Mouse (Mus musculus) midbrain, embryonic 10.5 days (tissue): Measurements from ENCODE around the gene Lrrc4b. TPM values are rescaled to one million over a fixed set of nuclear protein-coding genes. Genes with fewer than 3 reads are reported as not detected.

Source experiments
- DNase-seq: peaks from one replicate; pipeline ENCODE4 v3.0.0-alpha.2; 2017; ENCODE audit warnings: low spot score
- H3K27ac ChIP-seq: fragments of 300-500 bp; sonication (generic); replicated peaks from 2 replicates; pipeline ENCODE4 v1.5.1; 2016; ENCODE audit warnings: mild to moderate bottlenecking
- H3K27me3 ChIP-seq: fragments of 300-500 bp; sonication (generic); 2 replicates; pipeline ENCODE4 v1.6.1; 2016; ENCODE audit warnings: low read depth, mild to moderate bottlenecking; ENCODE audit not compliant: poor library complexity, severe bottlenecking
- H3K36me3 ChIP-seq: fragments of 300-500 bp; sonication (generic); 2 replicates; pipeline ENCODE4 v1.6.1; 2016; ENCODE audit warnings: mild to moderate bottlenecking, moderate library complexity
- H3K4me1 ChIP-seq: fragments of 300-500 bp; sonication (generic); 2 replicates; pipeline ENCODE4 v1.6.1; 2016
- H3K4me3 ChIP-seq: fragments of 300-500 bp; sonication (generic); 2 replicates; pipeline ENCODE4 v1.5.1; 2016; ENCODE audit warnings: mild to moderate bottlenecking, moderate library complexity
- H3K9me3 ChIP-seq: fragments of 300-500 bp; sonication (generic); replicated peaks from 2 replicates; pipeline ENCODE4 v1.6.1; 2016; ENCODE audit warnings: mild to moderate bottlenecking
- WGBS: fragments of 180-500 bp; shearing (Covaris S2); methylation state at CpG from one replicate; pipeline ENCODE4 v1.1.7; 2016; 5-methylcytosine and 5-hydroxymethylcytosine counted together
- polyA plus RNA-seq: library from polyadenylated mRNA; unstranded; fragments of >200 nt; fragmentation: Nextera tagmentation; extraction: Ambion mirVana; gene quantifications from 2 replicates; pipeline ENCODE4 v1.2.1, GENCODE M21; 2016

Gene Lrrc4b
- polyA plus RNA-seq, 1 experiment from 2014 or later, result 2.4 TPM

GRCm38 (mm10) chr7:44413307-44413706 lies 15.5 kb upstream of the Lrrc4b start:
- H3K4me3 ChIP-seq, result no peak overlapping the region
- H3K27me3 ChIP-seq, result peaks cover 10% of the 10 kb centered on the region
- H3K4me1 ChIP-seq, result 0 out of 2 replicates have a peak, but pooled peaks cover 6% of the 10 kb centered on the region
- no peak for DNase-seq
- no peaks in the 10 kb centered on the region for H3K9me3 ChIP-seq
- 86% methylated on average over 6 of the region's 6 CpGs for WGBS
- H3K27ac ChIP-seq, result no peak overlapping the region
- no peaks in the 10 kb centered on the region for H3K36me3 ChIP-seq

GRCm38 (mm10) chr7:44427666-44428065 lies 1.2 kb upstream of the Lrrc4b start:
- peak overlapping the region; percentile 99 for H3K27ac ChIP-seq
- H3K27me3 ChIP-seq, result peaks cover 54% of the 10 kb centered on the region
- H3K9me3 ChIP-seq, result no peaks in the 10 kb centered on the region
- peak overlapping the region; percentile 79 for H3K4me3 ChIP-seq
- DNase-seq, result no peak
- peaks cover 62% of the 10 kb centered on the region for H3K4me1 ChIP-seq
- peaks cover 8% of the 10 kb centered on the region; the same call in 1 of the 2 replicates for H3K36me3 ChIP-seq
- WGBS, result 7% methylated on average over 8 of the region's 8 CpGs

DNA sequence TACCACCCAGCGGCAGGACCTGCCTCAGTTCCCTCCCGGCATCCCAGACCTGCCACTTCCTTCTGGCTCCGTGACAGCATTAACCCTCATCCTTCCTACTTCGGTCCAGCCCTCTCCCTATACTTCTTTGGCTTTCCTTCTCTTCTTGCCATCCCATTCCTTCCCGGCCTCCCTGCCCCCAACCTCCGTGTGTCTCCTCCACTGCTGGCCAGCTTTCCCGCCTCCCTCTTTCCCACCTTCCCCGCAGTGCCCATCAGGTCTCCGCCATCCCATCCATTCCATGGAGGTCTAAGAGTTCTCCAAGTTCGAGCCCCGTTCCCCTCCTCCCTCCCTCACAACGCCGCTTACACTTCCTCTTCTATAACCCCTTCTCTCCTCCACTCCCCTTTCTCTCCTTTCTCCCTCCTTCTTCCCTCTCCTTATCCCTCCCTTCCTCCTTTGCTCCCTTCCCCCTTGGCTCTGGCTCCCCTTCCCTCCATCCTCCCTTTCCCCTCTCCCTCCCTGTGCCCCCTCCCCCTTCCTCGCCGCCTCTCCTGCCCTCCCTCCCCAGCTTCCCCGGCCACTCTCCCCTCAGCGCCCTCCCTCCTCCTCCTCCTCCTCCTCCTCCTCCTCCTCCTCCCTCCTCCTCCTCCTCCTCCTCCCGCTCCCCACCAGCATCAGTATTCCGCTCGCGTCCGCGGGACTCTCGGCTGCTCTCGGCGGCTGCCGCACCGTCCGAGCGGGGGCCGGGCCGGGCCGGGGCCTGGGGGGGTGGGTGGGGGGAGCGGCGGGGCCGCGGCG lies 457 bp upstream of the Lrrc4b start:
- peak overlapping the region; percentile 79 for H3K4me3 ChIP-seq
- peak; percentile 88 for DNase-seq
- 5% methylated on average over 22 of the region's 38 CpGs for WGBS
- peaks cover 69% of the 10 kb centered on the region for H3K4me1 ChIP-seq
- no peaks in the 10 kb centered on the region for H3K9me3 ChIP-seq
- H3K27ac ChIP-seq, result peak overlapping the region; percentile 99
- H3K36me3 ChIP-seq, result peaks cover 8% of the 10 kb centered on the region; the same call in 1 of the 2 replicates
- H3K27me3 ChIP-seq, result peaks cover 54% of the 10 kb centered on the region

DNA sequence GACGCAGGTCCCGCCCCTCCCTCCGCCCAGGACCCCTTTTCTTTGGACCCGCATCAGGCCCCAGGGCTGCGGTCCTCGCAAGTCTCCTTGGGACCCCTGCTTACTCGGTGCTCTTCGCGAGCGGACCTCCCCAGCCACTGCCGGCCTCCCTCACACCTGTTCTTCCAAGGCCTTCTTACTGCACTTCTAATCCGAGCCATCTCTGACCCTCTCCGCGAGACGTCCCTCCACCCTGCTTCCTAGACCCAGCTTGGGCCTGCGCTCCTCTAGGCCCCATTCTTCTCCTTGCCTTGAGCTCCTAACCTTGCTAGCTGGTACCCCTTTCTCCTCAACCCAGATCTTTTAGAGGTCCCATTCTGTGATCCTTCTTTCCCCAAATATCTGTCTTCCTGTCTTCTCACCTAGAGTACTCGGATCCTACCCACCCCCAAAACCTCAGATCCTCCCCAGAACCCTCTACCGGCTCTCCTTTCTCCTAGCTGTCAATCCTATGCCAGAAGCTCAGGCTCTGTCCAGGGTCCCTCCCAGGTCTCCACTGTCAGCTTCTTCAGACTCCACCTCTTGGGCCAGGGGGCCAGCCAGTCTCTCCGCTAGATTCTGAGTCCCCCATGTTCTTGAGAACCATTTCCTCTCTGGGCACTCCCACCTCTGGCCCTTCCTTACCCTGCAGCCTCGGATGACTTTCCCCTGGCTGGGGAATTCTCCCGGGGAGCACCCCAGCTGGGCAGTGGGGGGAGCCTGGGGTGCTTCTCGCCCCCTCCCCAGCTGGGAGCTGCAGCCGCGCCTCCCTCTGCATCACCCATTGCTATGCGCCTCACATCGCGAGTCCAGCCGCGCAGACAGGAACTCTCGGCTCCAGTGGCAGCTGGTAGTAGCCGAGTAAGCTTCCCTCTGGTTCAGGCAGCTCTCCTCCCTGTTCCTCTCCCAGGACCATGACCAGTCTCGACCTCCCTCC lies 993 bp downstream of the Lrrc4b start:
- H3K27ac ChIP-seq, result peak overlapping the region; percentile 99
- H3K36me3 ChIP-seq, result peaks cover 14% of the 10 kb centered on the region; the same call in 1 of the 2 replicates
- no peaks in the 10 kb centered on the region for H3K9me3 ChIP-seq
- H3K4me1 ChIP-seq, result peaks cover 75% of the 10 kb centered on the region
- peak; percentile 54 for DNase-seq
- under 1% methylated on average over 32 of the region's 32 CpGs for WGBS
- H3K27me3 ChIP-seq, result peaks cover 54% of the 10 kb centered on the region
- peak overlapping the region; percentile 79 for H3K4me3 ChIP-seq

DNA sequence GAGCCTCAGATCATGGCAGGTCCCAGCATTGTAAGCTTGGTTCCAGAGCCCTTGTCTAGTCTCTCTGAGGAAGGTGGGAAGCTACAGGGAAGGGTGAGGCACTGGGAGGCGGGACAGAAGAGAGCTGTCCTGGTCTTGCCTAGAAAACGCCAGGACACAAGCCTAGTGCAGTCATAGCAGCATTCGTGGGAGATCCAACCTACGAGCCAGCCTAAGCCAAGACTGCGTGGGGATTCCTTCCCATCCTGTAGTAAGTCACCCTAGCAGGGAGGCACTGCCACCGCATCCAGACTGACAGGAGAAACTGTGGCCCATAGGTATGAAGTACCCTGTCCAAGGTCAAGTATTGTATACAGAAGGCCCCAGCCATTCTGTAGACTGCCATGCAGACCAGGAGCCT lies 3.7 kb downstream of the Lrrc4b start:
- Histone ChIP-seq H3K27me3 (peaks cover 60% of the 10 kb centered on the region), H3K4me1 (peaks cover 69% of the 10 kb centered on the region), H3K36me3 (peaks cover 21% of the 10 kb centered on the region), H3K4me3 (no peak overlapping the region), H3K27ac (no peak overlapping the region), H3K9me3 (no peaks in the 10 kb centered on the region)
- DNase-seq, result no peak
- 77% methylated on average over 6 of the region's 6 CpGs for WGBS

GRCm38 (mm10) chr7:44433371-44433770 lies 4.6 kb downstream of the Lrrc4b start:
- DNase-seq, result peak; percentile 80
- 2% methylated on average over 7 of the region's 7 CpGs for WGBS
- no peak overlapping the region for H3K27ac ChIP-seq
- peaks cover 60% of the 10 kb centered on the region for H3K27me3 ChIP-seq
- H3K4me3 ChIP-seq, result peak overlapping the region; percentile 21; the same call in 1 of the 2 replicates
- H3K36me3 ChIP-seq, result peaks cover 21% of the 10 kb centered on the region
- peaks cover 68% of the 10 kb centered on the region for H3K4me1 ChIP-seq
- no peaks in the 10 kb centered on the region for H3K9me3 ChIP-seq

- DNase-seq, result no peak
- no peak overlapping the region for H3K27ac ChIP-seq
- 80% methylated on average over 9 of the region's 9 CpGs for WGBS
- H3K4me1 ChIP-seq, result peaks cover 68% of the 10 kb centered on the region
- H3K4me3 ChIP-seq, result no peak overlapping the region
- peaks cover 55% of the 10 kb centered on the region for H3K27me3 ChIP-seq
- peaks cover 21% of the 10 kb centered on the region for H3K36me3 ChIP-seq
- no peaks in the 10 kb centered on the region for H3K9me3 ChIP-seq
Observed at GRCm38 (mm10) chr7:44434089-44434488, 5.3 kb downstream of the Lrrc4b start.

DNA sequence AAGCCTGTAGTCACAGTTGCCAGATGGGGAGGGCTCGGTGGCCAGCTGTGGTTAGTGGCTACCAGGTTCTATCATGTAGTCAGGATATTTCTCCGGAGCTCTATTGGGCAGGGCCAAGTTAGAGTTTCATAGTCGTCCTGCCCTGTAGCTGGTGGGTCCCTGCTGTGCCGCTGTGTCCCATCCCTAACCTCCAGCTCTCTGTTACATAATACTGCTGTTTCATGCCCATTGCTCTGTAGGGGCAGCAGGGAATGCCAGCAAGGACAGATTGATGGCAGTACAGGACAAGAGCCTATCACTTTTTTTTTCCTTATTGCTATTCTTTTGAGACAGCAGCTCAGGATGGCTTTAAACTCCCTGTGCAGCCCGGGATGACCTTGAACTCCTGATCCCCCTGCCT lies 7.0 kb downstream of the Lrrc4b start:
- peaks cover 51% of the 10 kb centered on the region for H3K4me1 ChIP-seq
- DNase-seq, result no peak
- peaks cover 55% of the 10 kb centered on the region for H3K27me3 ChIP-seq
- no peak overlapping the region for H3K27ac ChIP-seq
- WGBS, result 69% methylated on average over 5 of the region's 5 CpGs
- H3K36me3 ChIP-seq, result peaks cover 21% of the 10 kb centered on the region
- H3K4me3 ChIP-seq, result no peak overlapping the region
- H3K9me3 ChIP-seq, result no peaks in the 10 kb centered on the region

GRCm38 (mm10) chr7:44436267-44436666 lies 7.4 kb downstream of the Lrrc4b start:
- peaks cover 55% of the 10 kb centered on the region for H3K27me3 ChIP-seq

DNA sequence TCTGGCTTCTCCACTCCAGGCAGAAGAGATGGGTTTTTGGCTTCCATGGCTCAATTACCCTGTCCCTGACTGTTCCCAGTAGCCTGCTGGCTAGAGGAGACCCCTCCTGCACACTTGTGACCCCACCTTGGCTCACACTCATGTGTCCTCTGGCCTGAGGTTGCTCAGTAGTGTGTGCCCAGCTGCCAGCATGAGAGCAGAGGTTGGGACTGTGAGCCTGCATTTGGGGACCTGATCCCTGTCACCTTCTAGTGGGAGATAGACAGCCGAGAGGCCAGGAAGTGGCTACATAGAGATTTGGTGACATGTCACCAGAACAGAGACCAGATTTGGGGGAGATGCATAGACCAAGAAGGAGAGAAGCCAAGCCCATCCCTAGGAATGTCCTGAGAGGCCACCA lies 8.4 kb downstream of the Lrrc4b start:
- WGBS, result 73% methylated on average over 1 of the region's 1 CpGs
- H3K4me3 ChIP-seq, result no peak overlapping the region
- H3K9me3 ChIP-seq, result no peaks in the 10 kb centered on the region
- peaks cover 49% of the 10 kb centered on the region for H3K4me1 ChIP-seq
- no peak overlapping the region for H3K27ac ChIP-seq
- no peak for DNase-seq
- H3K36me3 ChIP-seq, result peaks cover 13% of the 10 kb centered on the region
- H3K27me3 ChIP-seq, result peaks cover 55% of the 10 kb centered on the region

More at GRCm38 (mm10) chr7:44436267-44436666, 7.4 kb downstream of the Lrrc4b start:
- Histone ChIP-seq H3K36me3 (peaks cover 20% of the 10 kb centered on the region), H3K27ac (no peak overlapping the region), H3K4me3 (no peak overlapping the region), H3K9me3 (no peaks in the 10 kb centered on the region), H3K4me1 (peaks cover 49% of the 10 kb centered on the region)
- DNase-seq, result no peak
- 26% methylated on average over 1 of the region's 1 CpGs for WGBS

- H3K4me1 ChIP-seq, result peaks cover 49% of the 10 kb centered on the region
- no peak overlapping the region for H3K27ac ChIP-seq
- no peaks in the 10 kb centered on the region for H3K9me3 ChIP-seq
- WGBS, result 70% methylated on average over 8 of the region's 8 CpGs
- H3K4me3 ChIP-seq, result no peak overlapping the region
- DNase-seq, result no peak
- peaks cover 62% of the 10 kb centered on the region for H3K27me3 ChIP-seq
- peaks cover 13% of the 10 kb centered on the region for H3K36me3 ChIP-seq
Observed at GRCm38 (mm10) chr7:44437933-44438332, 9.1 kb downstream of the Lrrc4b start.

DNA sequence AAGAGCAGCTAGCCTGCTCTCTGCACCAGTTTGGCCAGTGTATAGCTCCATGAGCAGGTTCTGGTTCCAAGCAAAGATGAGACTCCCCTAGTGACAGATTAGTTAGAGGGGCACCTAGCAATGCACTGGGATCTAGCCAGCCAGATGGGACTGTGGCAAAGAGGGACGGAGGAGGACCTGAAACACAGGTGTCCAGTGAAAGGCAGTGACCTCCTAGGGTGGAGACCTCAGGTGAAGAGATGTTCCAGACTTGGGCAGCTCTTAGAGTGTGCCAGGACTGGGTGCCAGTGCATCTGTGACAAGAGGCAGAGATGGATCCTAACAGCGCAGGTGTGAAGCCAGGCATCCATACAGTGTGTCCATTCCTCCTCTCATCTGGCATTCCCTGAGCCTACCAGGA lies 10.9 kb downstream of the Lrrc4b start:
- no peaks in the 10 kb centered on the region for H3K9me3 ChIP-seq
- no peak for DNase-seq
- peaks cover 80% of the 10 kb centered on the region for H3K27me3 ChIP-seq
- no peak overlapping the region for H3K27ac ChIP-seq
- H3K36me3 ChIP-seq, result peaks cover 10% of the 10 kb centered on the region
- peaks cover 57% of the 10 kb centered on the region for H3K4me1 ChIP-seq
- H3K4me3 ChIP-seq, result no peak overlapping the region
- 70% methylated on average over 2 of the region's 2 CpGs for WGBS
